Mouse (Mus musculus) forebrain, embryonic 14.5 days (tissue): ENCODE measurements at regions not wholly inside any gene's neighbourhood (a gene's known extent, or its start where the extent isn't known, plus 50 kb on each side); places are given as distances from the start of the nearest gene placed in this dataset.

ENCODE experiments used
- ATAC-seq: fragments of 200-750 bp; cut with Nextera tagmentation; 2 replicates; pipeline ENCODE4 v1.8.0; 2017; ENCODE audit warnings: mild to moderate bottlenecking, moderate library complexity
- DNase-seq: peaks from one replicate; pipeline ENCODE4 v3.0.0-alpha.2; 2015; ENCODE audit warnings: low spot score
- H3K27ac ChIP-seq: fragments of 300-500 bp; sonication (generic); 2 replicates; pipeline ENCODE4 v1.5.1; 2014; ENCODE audit warnings: low read depth, mild to moderate bottlenecking, control low read depth, low read length, moderate library complexity
- H3K27me3 ChIP-seq: fragments of 300-500 bp; sonication (generic); replicated peaks from 2 replicates; pipeline ENCODE4 v1.6.1; 2014; ENCODE audit warnings: low read length, control low read depth, mixed read lengths; ENCODE audit not compliant: control insufficient read depth, insufficient read depth
- H3K36me3 ChIP-seq: fragments of 300-500 bp; sonication (generic); 2 replicates; pipeline ENCODE4 v1.6.1; 2014; ENCODE audit warnings: low read length, control low read depth; ENCODE audit not compliant: control insufficient read depth, insufficient read depth
- H3K4me1 ChIP-seq: fragments of 300-500 bp; sonication (generic); 2 replicates; pipeline ENCODE4 v1.6.1; 2014; ENCODE audit warnings: antibody characterized with exemption, low read length, control low read depth; ENCODE audit not compliant: control insufficient read depth, insufficient read depth
- H3K4me2 ChIP-seq: fragments of 300-500 bp; sonication (generic); 2 replicates; pipeline ENCODE4 v1.6.1; 2014; ENCODE audit warnings: mild to moderate bottlenecking, control low read depth, low read length
- H3K4me3 ChIP-seq: fragments of 300-500 bp; sonication (generic); 2 replicates; pipeline ENCODE4 v1.5.1; 2014; ENCODE audit warnings: low read depth, low read length, control low read depth
- H3K9ac ChIP-seq: fragments of 300-500 bp; sonication (generic); 2 replicates; pipeline ENCODE4 v1.6.1; 2014; ENCODE audit warnings: mild to moderate bottlenecking, low read length, control low read depth, moderate library complexity
- H3K9me3 ChIP-seq: fragments of 300-500 bp; sonication (generic); replicated peaks from 2 replicates; pipeline ENCODE4 v1.6.1; 2016; ENCODE audit warnings: low read length, control low read depth, mixed read lengths; ENCODE audit not compliant: control insufficient read depth
- WGBS: fragments of 180-500 bp; shearing (Covaris S2); extraction: QIAGEN DNeasy Blood & Tissue Kit; methylation state at CpG from one replicate; pipeline ENCODE4 v1.1.7; 2014; 5-methylcytosine and 5-hydroxymethylcytosine counted together

- Histone ChIP-seq H3K4me3 (no peak overlapping the region), H3K4me2 (no peak overlapping the region), H3K36me3 (no peaks in the 10 kb centered on the region), H3K27ac (no peak overlapping the region), H3K9ac (no peak overlapping the region), H3K27me3 (no peaks in the 10 kb centered on the region), H3K9me3 (no peaks in the 10 kb centered on the region), H3K4me1 (peaks cover 4% of the 10 kb centered on the region)
- DNase-seq (no peak), ATAC-seq (no peak)
- 88% methylated on average over 4 of the region's 4 CpGs for WGBS
Measured at GRCm38 (mm10) chr4:11885499-11885898, 95.6 kb downstream of the Gm10604 start.

DNA sequence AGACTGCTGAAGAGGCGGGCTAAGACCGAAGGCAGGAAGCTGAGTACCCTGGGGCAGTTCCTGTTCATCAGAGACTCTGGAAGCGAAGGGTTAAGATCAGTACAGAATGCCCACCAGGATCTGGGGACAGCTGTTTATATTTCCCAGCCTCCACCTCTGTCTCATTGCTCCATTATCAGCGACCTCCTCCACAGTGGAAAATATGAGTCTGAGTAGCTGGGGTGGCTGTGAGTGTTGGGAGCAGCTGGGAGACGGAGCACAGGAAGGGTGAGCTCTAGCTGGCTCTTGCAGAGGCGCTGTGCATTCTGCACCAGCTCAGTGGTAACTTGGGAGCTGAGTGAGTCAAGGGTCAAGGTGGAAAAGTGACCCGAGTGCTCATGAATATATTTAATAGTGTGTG lies 96.2 kb downstream of the Gm10604 start:
- Histone ChIP-seq H3K27ac (no peak overlapping the region), H3K4me1 (peaks cover 4% of the 10 kb centered on the region), H3K9ac (no peak overlapping the region), H3K9me3 (no peaks in the 10 kb centered on the region), H3K36me3 (no peaks in the 10 kb centered on the region), H3K4me3 (no peak overlapping the region), H3K4me2 (no peak overlapping the region), H3K27me3 (no peaks in the 10 kb centered on the region)
- DNase-seq: no peak
- ATAC-seq: no peak
- WGBS: 67% methylated on average over 7 of the region's 7 CpGs

DNA sequence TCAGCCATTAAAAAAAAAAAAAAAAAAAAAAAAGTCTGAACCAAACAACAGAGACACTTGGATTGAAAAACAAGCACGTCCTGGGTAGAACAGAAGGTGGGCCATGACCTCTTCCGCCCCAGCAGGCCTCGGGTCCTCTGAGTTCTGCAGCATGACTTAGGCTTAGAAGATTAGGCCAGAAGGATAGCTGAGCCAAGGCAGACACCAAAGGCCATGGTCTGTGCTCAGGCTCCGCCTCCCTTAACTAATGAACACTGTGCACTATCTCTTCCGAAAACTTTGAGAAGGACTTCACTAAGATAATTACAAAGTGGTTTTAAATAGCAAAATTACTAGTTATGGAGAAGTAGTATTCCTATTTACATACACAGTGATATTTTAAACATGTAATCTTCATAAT lies 97.8 kb downstream of the Gm10604 start:
- peaks cover 4% of the 10 kb centered on the region for H3K4me1 ChIP-seq
- H3K27me3 ChIP-seq: no peaks in the 10 kb centered on the region
- no peaks in the 10 kb centered on the region for H3K9me3 ChIP-seq
- H3K4me3 ChIP-seq: no peak overlapping the region
- H3K36me3 ChIP-seq: no peaks in the 10 kb centered on the region
- no peak overlapping the region for H3K27ac ChIP-seq
- H3K9ac ChIP-seq: no peak overlapping the region
- ATAC-seq (no peak), DNase-seq (no peak)
- H3K4me2 ChIP-seq: no peak overlapping the region
- WGBS: 62% methylated on average over 5 of the region's 5 CpGs

DNA sequence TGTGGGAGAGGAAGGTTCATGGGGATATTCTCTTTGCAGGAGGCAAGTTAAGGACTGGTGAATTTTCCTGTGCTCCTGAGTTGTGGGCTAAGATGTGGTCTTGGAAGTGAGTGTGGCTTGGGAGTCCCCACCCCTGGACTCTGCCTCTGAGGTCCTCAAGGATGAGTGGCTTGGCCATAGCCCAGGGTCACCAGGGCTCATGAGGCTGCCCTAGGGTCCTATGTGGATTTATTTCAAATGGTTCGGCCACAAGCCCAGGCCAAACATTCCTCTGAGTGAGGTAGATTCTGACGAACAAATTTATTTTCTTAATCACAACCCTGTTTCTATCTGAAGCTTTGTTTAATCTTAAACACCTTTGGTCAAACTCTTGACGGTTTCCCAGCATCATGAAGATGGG lies 98.4 kb downstream of the Gm10604 start:
- DNase-seq (no peak), ATAC-seq (no peak)
- Histone ChIP-seq H3K4me2 (no peak overlapping the region), H3K4me1 (peaks cover 4% of the 10 kb centered on the region), H3K4me3 (no peak overlapping the region), H3K36me3 (no peaks in the 10 kb centered on the region), H3K27ac (no peak overlapping the region), H3K27me3 (no peaks in the 10 kb centered on the region), H3K9me3 (no peaks in the 10 kb centered on the region), H3K9ac (no peak overlapping the region)
- 86% methylated on average over 3 of the region's 3 CpGs for WGBS

DNA sequence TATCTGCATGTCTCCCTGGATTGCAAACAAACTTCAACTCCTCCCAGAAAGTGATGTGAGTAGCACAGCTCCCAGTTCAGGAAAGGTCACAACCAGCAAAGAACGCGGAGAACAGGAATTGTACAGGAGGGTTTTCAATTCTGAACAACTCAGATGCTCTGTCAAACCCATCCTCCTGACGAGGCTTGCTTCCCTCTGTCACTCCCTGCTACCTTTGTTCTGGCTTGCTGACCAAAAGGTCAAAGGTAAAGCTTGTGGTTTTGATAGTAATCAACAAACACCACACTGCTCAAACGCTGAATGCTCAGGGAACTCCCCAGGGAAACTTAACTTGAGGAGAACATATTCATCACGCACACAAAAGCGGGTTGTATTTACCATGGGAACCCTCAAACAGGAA lies 102.4 kb downstream of the Gm10604 start:
- Histone ChIP-seq H3K27me3 (no peaks in the 10 kb centered on the region), H3K4me3 (no peak overlapping the region), H3K4me2 (no peak overlapping the region), H3K27ac (no peak overlapping the region), H3K36me3 (no peaks in the 10 kb centered on the region), H3K9ac (no peak overlapping the region), H3K4me1 (no peaks in the 10 kb centered on the region), H3K9me3 (no peaks in the 10 kb centered on the region)
- no peak for DNase-seq
- WGBS: 83% methylated on average over 6 of the region's 6 CpGs
- no peak for ATAC-seq

DNA sequence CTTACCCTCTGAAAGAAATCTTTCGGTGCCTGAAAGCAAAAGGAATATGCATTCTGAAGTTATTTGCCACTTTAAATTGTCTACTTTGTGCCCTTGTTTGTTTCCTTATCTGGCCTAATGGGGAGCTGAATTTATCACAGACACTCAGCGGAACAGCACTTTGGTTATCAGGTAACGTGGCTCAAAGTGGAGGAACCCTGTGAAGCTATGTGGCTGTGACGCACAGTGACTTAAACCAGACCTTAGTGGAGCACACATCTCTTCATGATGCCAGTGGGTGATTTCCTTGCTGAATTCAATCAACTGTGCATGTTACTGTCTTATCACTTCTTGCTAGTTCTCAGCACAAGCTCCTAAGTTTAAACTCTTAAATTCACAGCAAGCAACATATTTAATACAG lies 103.1 kb downstream of the Gm10604 start:
- no peak for DNase-seq
- Histone ChIP-seq H3K4me1 (no peaks in the 10 kb centered on the region), H3K4me2 (no peak overlapping the region), H3K27ac (no peak overlapping the region), H3K9me3 (no peaks in the 10 kb centered on the region), H3K4me3 (no peak overlapping the region), H3K27me3 (no peaks in the 10 kb centered on the region), H3K9ac (no peak overlapping the region), H3K36me3 (no peaks in the 10 kb centered on the region)
- WGBS: 92% methylated on average over 4 of the region's 4 CpGs
- no peak for ATAC-seq

DNA sequence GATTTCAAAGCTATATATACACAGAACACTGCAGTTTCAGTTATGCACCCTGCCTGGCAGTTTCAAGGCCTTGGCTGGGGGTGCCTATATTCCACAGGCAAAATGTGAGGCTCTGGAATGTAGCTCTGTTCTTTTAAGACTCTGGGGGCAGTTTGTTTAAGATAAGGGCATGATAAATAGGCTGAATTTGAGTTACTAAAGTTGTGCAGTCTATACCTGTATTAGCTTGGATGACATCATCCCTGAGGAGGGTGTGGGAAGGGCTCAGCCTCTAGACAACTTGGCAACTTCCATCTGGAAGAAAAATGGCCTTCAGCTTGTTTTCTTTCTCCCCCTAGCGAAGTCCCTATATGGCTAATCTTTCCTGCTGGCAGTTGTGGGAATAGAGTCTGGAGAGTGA lies 105.1 kb downstream of the Gm10604 start:
- H3K27ac ChIP-seq: no peak overlapping the region
- H3K9me3 ChIP-seq: no peaks in the 10 kb centered on the region
- H3K4me2 ChIP-seq: no peak overlapping the region
- H3K4me1 ChIP-seq: no peaks in the 10 kb centered on the region
- DNase-seq (no peak), ATAC-seq (no peak)
- 67% methylated on average over 1 of the region's 1 CpGs for WGBS
- H3K9ac ChIP-seq: no peak overlapping the region
- no peaks in the 10 kb centered on the region for H3K36me3 ChIP-seq
- no peak overlapping the region for H3K4me3 ChIP-seq
- H3K27me3 ChIP-seq: no peaks in the 10 kb centered on the region

GRCm38 (mm10) chr4:11874586-11875264 lies 106.3 kb downstream of the Gm10604 start:
- H3K9me3 ChIP-seq: no peaks in the 10 kb centered on the region

GRCm38 (mm10) chr4:11872036-11872435 lies 109.0 kb downstream of the Gm10604 start:
- no peak overlapping the region for H3K4me3 ChIP-seq
- H3K27ac ChIP-seq: no peak overlapping the region
- H3K9ac ChIP-seq: no peak overlapping the region
- ATAC-seq: no peak
- H3K4me1 ChIP-seq: no peaks in the 10 kb centered on the region
- H3K9me3 ChIP-seq: no peaks in the 10 kb centered on the region
- DNase-seq: no peak
- no peaks in the 10 kb centered on the region for H3K36me3 ChIP-seq
- H3K4me2 ChIP-seq: no peak overlapping the region
- 79% methylated on average over 3 of the region's 3 CpGs for WGBS
- no peaks in the 10 kb centered on the region for H3K27me3 ChIP-seq

More at GRCm38 (mm10) chr4:11874586-11875264, 106.3 kb downstream of the Gm10604 start:
- ATAC-seq (no peak), DNase-seq (no peak)
- Histone ChIP-seq H3K4me2 (no peak overlapping the region), H3K27ac (no peak overlapping the region), H3K27me3 (no peaks in the 10 kb centered on the region), H3K4me1 (no peaks in the 10 kb centered on the region), H3K4me3 (no peak overlapping the region), H3K9ac (no peak overlapping the region), H3K36me3 (no peaks in the 10 kb centered on the region)
- 73% methylated on average over 4 of the region's 4 CpGs for WGBS
